Mouse (Mus musculus) small intestine, adult 2 months (tissue): ENCODE measurements at regions not wholly inside any gene's neighbourhood (a gene's known extent, or its start where the extent isn't known, plus 50 kb on each side); places are given as distances from the start of the nearest gene placed in this dataset.

Source experiments
- CTCF ChIP-seq: fragments of 200-500 bp; IDR thresholded peaks from 2 replicates; pipeline ENCODE4 v1.5.1; 2012; ENCODE audit warnings: low read depth, mild to moderate bottlenecking, control low read depth, inconsistent platforms, low read length, moderate library complexity, mixed read lengths; ENCODE audit not compliant: insufficient replicate concordance, insufficient read length; ENCODE audit errors: extremely low read depth
- POLR2A ChIP-seq: fragments of 200-500 bp; IDR thresholded peaks from 2 replicates; pipeline ENCODE4 v1.6.1; 2012; ENCODE audit warnings: low read depth, mild to moderate bottlenecking, control low read depth, inconsistent platforms, low read length, moderate library complexity

DNA sequence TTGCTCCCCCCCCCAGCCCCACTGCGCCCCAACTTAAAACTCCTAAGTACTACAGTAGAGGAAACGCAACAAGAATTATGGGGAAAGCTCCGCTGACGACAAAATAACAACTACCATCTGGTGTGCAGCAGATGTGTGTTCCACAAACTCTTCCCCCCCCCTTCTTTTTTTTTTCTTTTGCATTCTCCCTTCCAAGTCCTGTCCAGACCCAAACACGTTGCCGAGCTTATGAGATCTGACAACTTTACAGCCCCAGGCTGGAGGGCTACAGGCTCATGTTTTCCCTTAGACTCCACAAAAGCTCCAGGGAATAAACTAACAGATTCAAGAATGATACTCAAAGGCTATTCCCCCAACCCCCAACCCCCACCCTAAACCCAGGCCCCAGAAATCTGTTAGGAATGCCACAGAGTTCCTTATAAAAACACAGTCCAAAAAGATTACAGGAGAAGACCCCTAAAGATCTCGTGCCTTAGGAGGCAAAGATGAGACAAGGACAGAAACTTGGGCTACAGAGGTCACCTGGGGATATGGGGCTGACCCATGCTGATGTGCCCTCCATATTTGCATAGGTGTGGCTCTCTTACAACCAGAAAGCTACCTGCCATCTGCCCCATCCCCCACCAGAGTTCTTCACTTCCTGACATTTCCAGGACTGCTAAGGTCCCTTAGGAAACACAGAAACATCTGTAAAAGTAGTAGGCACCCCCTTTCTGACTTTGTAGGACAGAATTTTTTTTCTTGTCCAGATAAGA, 509.5 kb upstream of the Cited2 start:
- TF ChIP-seq CTCF (no peak), POLR2A (no peak)
